Mouse (Mus musculus) forebrain, embryonic 11.5 days (tissue): Measurements from ENCODE around the gene Gm5796. TPM values are rescaled to one million over a fixed set of nuclear protein-coding genes. Genes with fewer than 3 reads are reported as not detected.
"Not testable (repeated sequence)": the region's sequence is repeated elsewhere in the genome, so short reads cannot be mapped to it uniquely, and the experiment has no call there.

Experiments used
- ATAC-seq: fragments of 200-750 bp; cut with Nextera tagmentation; replicated peaks from 2 replicates; pipeline ENCODE4 v1.8.0; 2017; ENCODE audit warnings: moderate TSS enrichment; ENCODE audit not compliant: low FRiP score
- DNase-seq: peaks from one replicate; pipeline ENCODE4 v3.0.0-alpha.2; 2017; ENCODE audit warnings: low spot score
- H3K27ac ChIP-seq: fragments of 300-500 bp; sonication (generic); 2 replicates; pipeline ENCODE4 v1.5.1; 2014; ENCODE audit warnings: low read depth, low read length
- H3K27me3 ChIP-seq: fragments of 300-500 bp; sonication (generic); 2 replicates; pipeline ENCODE4 v1.6.1; 2014; ENCODE audit warnings: mild to moderate bottlenecking, low read length, mixed read lengths; ENCODE audit not compliant: control insufficient read depth, insufficient read depth
- H3K36me3 ChIP-seq: fragments of 300-500 bp; sonication (generic); 2 replicates; pipeline ENCODE4 v1.6.1; 2014; ENCODE audit warnings: mild to moderate bottlenecking, low read length, moderate library complexity, mixed read lengths; ENCODE audit not compliant: control insufficient read depth, insufficient read depth
- H3K4me1 ChIP-seq: fragments of 300-500 bp; sonication (generic); replicated peaks from 2 replicates; pipeline ENCODE4 v1.6.1; 2014; ENCODE audit warnings: low read length, mixed read lengths; ENCODE audit not compliant: control insufficient read depth, insufficient read depth
- H3K4me2 ChIP-seq: fragments of 300-500 bp; sonication (generic); 2 replicates; pipeline ENCODE4 v1.6.1; 2014; ENCODE audit warnings: low read depth, mild to moderate bottlenecking, low read length, moderate library complexity, mixed read lengths; ENCODE audit not compliant: severe bottlenecking
- H3K4me3 ChIP-seq: fragments of 300-500 bp; sonication (generic); 2 replicates; pipeline ENCODE4 v1.5.1; 2014; ENCODE audit warnings: low read depth, low read length
- H3K9ac ChIP-seq: fragments of 300-500 bp; sonication (generic); 2 replicates; pipeline ENCODE4 v1.6.1; 2014; ENCODE audit warnings: low read length
- H3K9me3 ChIP-seq: fragments of 300-500 bp; sonication (generic); 2 replicates; pipeline ENCODE4 v1.6.1; 2016; ENCODE audit warnings: low read length, mixed read lengths; ENCODE audit not compliant: control insufficient read depth
- WGBS: fragments of 180-500 bp; shearing (Covaris S2); extraction: QIAGEN DNeasy Blood & Tissue Kit; methylation state at CpG from one replicate; pipeline ENCODE4 v1.1.7; 2014; 5-methylcytosine and 5-hydroxymethylcytosine counted together
- polyA plus RNA-seq: library from polyadenylated mRNA; unstranded; fragments of >200 nt; fragmentation: Nextera tagmentation; extraction: Ambion mirVana; gene quantifications from 2 replicates; pipeline ENCODE4 v1.2.1, GENCODE M21; 2014

Gm5796 gene
- polyA plus RNA-seq = 0.65 and 0.97 TPM in 2 replicates

DNA sequence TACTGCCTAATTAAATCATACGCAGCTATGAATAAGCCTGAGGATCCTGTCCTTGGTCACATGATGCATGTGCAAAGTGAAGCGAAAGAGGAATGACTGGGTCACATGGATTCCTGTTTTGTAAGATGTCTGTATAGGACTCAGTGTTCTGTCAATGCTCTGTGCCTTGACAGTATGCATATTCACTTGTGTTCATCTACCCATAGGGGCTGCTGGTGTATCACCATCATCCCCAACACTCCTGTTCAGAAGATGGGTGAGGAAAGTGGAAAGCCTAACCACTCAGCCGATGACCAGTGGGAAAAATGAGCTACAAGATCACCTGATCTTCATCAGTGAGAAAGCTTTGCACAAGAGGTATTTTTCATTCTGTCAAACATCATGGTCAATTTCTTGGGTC is at the start of gene Gm5796:
Gm5796 (plus strand) TSS at position 301 of the 400 bp plus-strand sequence.
- not testable (repeated sequence) for H3K27ac ChIP-seq, ATAC-seq

DNA sequence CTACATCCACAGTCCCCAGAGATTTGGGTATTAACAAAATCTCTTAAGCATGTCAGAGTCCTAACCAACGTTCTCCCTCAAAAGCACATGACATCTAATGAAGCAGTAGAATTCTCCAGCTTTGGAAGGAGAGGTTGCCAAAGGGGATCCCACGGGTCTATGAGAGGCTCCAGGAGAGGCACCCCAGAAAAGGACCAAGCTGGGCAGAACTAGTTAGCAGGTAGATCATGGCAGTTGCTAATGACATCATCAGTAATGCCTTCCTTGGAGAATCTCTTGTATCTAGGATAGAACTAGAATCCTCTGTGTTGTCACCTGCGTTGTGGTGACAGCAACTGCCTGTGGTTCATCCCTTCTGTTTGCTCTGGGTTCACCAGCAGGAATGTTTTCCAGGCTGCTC is 25.6 kb upstream of the Gm5796 start, which contains the start of gene Gm3099:
Gm3099 (plus strand) TSS at position 301 of the 400 bp plus-strand sequence.
- not testable (repeated sequence) for H3K27ac ChIP-seq, H3K4me2 ChIP-seq, H3K4me3 ChIP-seq, H3K27me3 ChIP-seq, H3K9me3 ChIP-seq, H3K4me1 ChIP-seq, H3K36me3 ChIP-seq, DNase-seq, H3K9ac ChIP-seq, ATAC-seq
- no CpG with 5 or more reads among the region's 3 CpGs for WGBS

More for the DNA sequence above, at the start of gene Gm5796:
- H3K4me1 ChIP-seq, DNase-seq, H3K9me3 ChIP-seq, H3K27me3 ChIP-seq, H3K4me3 ChIP-seq, H3K9ac ChIP-seq, H3K4me2 ChIP-seq, H3K36me3 ChIP-seq: not testable (repeated sequence)
- WGBS = no CpG with 5 or more reads among the region's 3 CpGs

DNA sequence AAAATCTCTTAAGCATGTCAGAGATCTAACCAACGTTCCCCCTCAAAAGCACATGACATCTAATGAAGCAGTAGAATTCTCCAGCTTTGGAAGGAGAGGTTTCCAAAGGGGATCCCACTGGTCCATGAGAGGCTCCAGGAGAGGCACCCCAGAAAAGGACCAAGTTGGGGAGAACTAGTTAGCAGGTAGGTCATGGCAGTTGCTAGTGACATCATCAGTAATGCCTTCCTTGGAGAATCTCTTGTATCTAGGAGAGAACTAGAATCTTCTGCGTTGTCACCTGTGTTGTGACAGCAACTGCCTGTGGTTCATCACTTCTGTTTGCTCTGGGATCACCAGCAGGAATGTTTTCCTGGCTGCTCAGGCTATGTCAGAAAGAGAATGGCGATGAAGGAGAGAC is 60.1 kb downstream of the Gm5796 start, which contains the start of gene Gm3115:
Gm3115 (plus strand) TSS at position 301 of the 400 bp plus-strand sequence.
- not testable (repeated sequence) for H3K4me1 ChIP-seq, H3K4me3 ChIP-seq, H3K27me3 ChIP-seq, H3K27ac ChIP-seq, H3K4me2 ChIP-seq, H3K36me3 ChIP-seq, ATAC-seq, H3K9me3 ChIP-seq, H3K9ac ChIP-seq, DNase-seq
- 75% methylated on average over 3 of the region's 3 CpGs for WGBS

Other genes starting within 250 kb of the Gm5796 start
- gene Gm3002, start 213.9 kb upstream of the Gm5796 start, polyA plus RNA-seq = 0.72 and 0.83 TPM in 2 replicates
- gene Gm3033, start 177.7 kb upstream of the Gm5796 start, polyA plus RNA-seq = not detected in 2 replicates
- 0.19 TPM in 1 of 2 replicates, not detected in the other for gene Gm2916, start 139.8 kb upstream of the Gm5796 start, polyA plus RNA-seq
- not detected in 2 replicates for gene Gm3029, start 92.2 kb upstream of the Gm5796 start, polyA plus RNA-seq
- 0.13 and 0.57 TPM in 2 replicates for gene Gm3095, start 60.4 kb upstream of the Gm5796 start, polyA plus RNA-seq
- gene Gm3099, start 25.5 kb upstream of the Gm5796 start, polyA plus RNA-seq = not detected in 2 replicates
- not detected in 2 replicates for gene Gm3115, start 60.2 kb downstream of the Gm5796 start, polyA plus RNA-seq
- 0.53 TPM in 1 of 2 replicates, not detected in the other for gene Gm8108, start 86.6 kb downstream of the Gm5796 start, polyA plus RNA-seq
- gene Gm3127, start 141.1 kb downstream of the Gm5796 start, polyA plus RNA-seq = not detected in 2 replicates
- 0.79 and 1.9 TPM in 2 replicates for gene Gm2974, start 158.6 kb downstream of the Gm5796 start, polyA plus RNA-seq
- gene Gm3138, start 225.7 kb downstream of the Gm5796 start, polyA plus RNA-seq = not detected in 2 replicates